Mouse (Mus musculus) kidney, postnatal 0 days (tissue): ENCODE data around the gene Cracr2b. TPM values are rescaled to one million over a fixed set of nuclear protein-coding genes. Genes with fewer than 3 reads are reported as not detected.

Experiments used
- ATAC-seq: fragments of 200-750 bp; cut with Nextera tagmentation; replicated peaks from 2 replicates; pipeline ENCODE4 v1.8.0; 2017; ENCODE audit warnings: low read depth, moderate number of reproducible peaks, moderate TSS enrichment, moderate library complexity; ENCODE audit not compliant: low FRiP score
- DNase-seq: peaks from one replicate; pipeline ENCODE4 v3.0.0-alpha.2; 2016; ENCODE audit warnings: low spot score
- H3K27ac ChIP-seq: fragments of 300-500 bp; sonication (generic); 2 replicates; pipeline ENCODE4 v1.5.1; 2014; ENCODE audit warnings: mild to moderate bottlenecking
- H3K27me3 ChIP-seq: fragments of 300-500 bp; sonication (generic); 2 replicates; pipeline ENCODE4 v1.6.1; 2014; ENCODE audit warnings: low read length, mixed read lengths; ENCODE audit not compliant: insufficient read depth
- H3K36me3 ChIP-seq: fragments of 300-500 bp; sonication (generic); 2 replicates; pipeline ENCODE4 v1.6.1; 2014; ENCODE audit warnings: low read length, mixed read lengths; ENCODE audit not compliant: insufficient read depth
- H3K4me1 ChIP-seq: fragments of 300-500 bp; sonication (generic); replicated peaks from 2 replicates; pipeline ENCODE4 v1.6.1; 2014; ENCODE audit warnings: antibody characterized with exemption, low read length, mixed read lengths; ENCODE audit not compliant: insufficient read depth
- H3K4me2 ChIP-seq: fragments of 300-500 bp; sonication (generic); 2 replicates; pipeline ENCODE4 v1.6.1; 2014; ENCODE audit warnings: mild to moderate bottlenecking, low read length, moderate library complexity, mixed read lengths
- H3K4me3 ChIP-seq: fragments of 300-500 bp; sonication (generic); replicated peaks from 2 replicates; pipeline ENCODE4 v1.5.1; 2014; ENCODE audit warnings: low read depth, low read length
- H3K9ac ChIP-seq: fragments of 300-500 bp; sonication (generic); 2 replicates; pipeline ENCODE4 v1.6.1; 2014; ENCODE audit warnings: low read depth, low read length
- H3K9me3 ChIP-seq: fragments of 300-500 bp; sonication (generic); replicated peaks from 2 replicates; pipeline ENCODE4 v1.6.1; 2016; ENCODE audit warnings: low read length, inconsistent platforms, mixed read lengths
- CTCF ChIP-seq: IDR thresholded peaks from 2 replicates; pipeline ENCODE4 v1.5.1; 2016; ENCODE audit warnings: antibody characterized with exemption, low read depth, mild to moderate bottlenecking, moderate library complexity
- WGBS: fragments of 180-500 bp; shearing (Covaris S2); extraction: QIAGEN DNeasy Blood & Tissue Kit; methylation state at CpG from one replicate; pipeline ENCODE4 v1.1.7; 2014; 5-methylcytosine and 5-hydroxymethylcytosine counted together
- polyA plus RNA-seq: library from polyadenylated mRNA; unstranded; fragments of >200 nt; fragmentation: Nextera tagmentation; extraction: Ambion mirVana; gene quantifications from 2 replicates; pipeline ENCODE4 v1.2.1, GENCODE M21; 2015

Gene Cracr2b
- polyA plus RNA-seq, 1 experiment from 2014 or later: 16.1 TPM

DNA sequence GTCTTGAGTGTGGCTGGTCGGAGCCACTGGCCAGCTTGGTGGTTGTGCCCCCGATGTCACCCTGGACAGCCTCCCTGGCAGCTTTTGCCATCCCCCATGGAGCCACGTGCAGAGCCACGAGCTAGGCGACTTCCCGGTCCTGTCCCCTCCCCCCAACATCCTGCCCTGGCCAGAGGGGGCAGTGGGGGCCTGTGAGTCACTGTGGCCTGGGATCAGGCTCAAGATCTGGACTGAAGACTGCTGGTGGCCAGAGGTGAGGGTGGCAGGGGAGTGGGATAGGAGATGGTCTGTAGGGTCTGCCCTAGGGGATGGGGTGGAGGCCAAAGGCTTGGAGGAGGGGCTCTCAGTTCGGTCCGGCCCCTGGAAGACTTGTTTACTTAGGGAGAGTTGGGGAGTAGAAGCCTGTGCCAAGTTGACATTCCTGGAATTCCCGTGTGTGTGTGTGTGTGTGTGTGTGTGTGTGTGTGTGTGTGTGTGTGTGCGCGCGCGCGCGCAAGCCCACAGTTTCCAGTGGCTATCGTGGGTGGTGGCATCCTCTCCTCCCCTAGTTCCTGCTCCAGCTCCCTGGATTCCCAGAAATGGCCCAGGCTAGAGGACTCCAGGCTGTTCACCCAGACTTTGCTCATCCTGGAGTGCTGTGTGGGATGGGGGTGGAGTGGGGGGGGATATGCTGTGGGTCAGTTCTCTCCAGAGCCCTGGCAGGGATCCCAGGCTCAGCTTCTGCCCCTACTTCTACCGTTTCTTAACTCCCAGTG, 15.5 kb downstream of the Cracr2b start:
- Histone ChIP-seq H3K4me1 (peaks cover 25% of the 10 kb centered on the region), H3K27me3 (no peaks in the 10 kb centered on the region), H3K27ac (peak overlapping the region; percentile 96), H3K9ac (peak overlapping the region; percentile 88), H3K36me3 (peaks cover 5% of the 10 kb centered on the region; the same call in 1 of the 2 replicates), H3K9me3 (no peaks in the 10 kb centered on the region), H3K4me3 (peak overlapping the region; percentile 77), H3K4me2 (peak overlapping the region; percentile 97)
- peak; percentile 76 for ATAC-seq
- 0% methylated on average over 17 of the region's 17 CpGs for WGBS
- peak; percentile 92 for DNase-seq
- TF ChIP-seq CTCF: peak; percentile 59

DNA sequence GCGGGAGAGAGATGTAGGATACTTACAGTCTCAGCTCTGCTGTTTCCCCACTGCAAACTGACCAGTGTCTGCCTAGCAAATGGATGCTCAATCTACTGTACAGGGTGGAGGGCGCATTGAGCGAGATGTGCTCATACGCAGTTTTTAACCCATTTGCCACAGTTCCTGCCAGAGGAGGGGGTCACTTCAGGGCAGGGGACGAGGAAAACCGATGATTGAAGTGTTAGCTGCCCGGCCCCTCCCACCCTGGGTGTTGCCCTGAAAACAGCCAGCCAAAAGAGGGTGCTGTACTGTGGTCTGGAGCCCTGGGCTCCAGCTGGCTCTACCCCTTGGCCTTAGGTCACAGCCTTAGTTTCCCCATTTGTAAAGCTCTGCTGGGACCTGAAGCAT, 16.1 kb downstream of the Cracr2b start:
- Histone ChIP-seq H3K4me1 (peaks cover 30% of the 10 kb centered on the region), H3K4me2 (peak overlapping the region; percentile 97), H3K27me3 (no peaks in the 10 kb centered on the region), H3K27ac (peak overlapping the region; percentile 96), H3K4me3 (peak overlapping the region; percentile 77; the same call in 1 of the 2 replicates), H3K9ac (peak overlapping the region; percentile 88), H3K36me3 (0 out of 2 replicates have a peak, but pooled peaks cover 2% of the 10 kb centered on the region), H3K9me3 (no peaks in the 10 kb centered on the region)
- TF ChIP-seq CTCF: peak; percentile 20; the same call in 1 of the 2 replicates
- DNase-seq: no peak
- ATAC-seq: no peak; the same call in 1 of the 2 replicates
- WGBS: 5% methylated on average over 7 of the region's 7 CpGs

DNA sequence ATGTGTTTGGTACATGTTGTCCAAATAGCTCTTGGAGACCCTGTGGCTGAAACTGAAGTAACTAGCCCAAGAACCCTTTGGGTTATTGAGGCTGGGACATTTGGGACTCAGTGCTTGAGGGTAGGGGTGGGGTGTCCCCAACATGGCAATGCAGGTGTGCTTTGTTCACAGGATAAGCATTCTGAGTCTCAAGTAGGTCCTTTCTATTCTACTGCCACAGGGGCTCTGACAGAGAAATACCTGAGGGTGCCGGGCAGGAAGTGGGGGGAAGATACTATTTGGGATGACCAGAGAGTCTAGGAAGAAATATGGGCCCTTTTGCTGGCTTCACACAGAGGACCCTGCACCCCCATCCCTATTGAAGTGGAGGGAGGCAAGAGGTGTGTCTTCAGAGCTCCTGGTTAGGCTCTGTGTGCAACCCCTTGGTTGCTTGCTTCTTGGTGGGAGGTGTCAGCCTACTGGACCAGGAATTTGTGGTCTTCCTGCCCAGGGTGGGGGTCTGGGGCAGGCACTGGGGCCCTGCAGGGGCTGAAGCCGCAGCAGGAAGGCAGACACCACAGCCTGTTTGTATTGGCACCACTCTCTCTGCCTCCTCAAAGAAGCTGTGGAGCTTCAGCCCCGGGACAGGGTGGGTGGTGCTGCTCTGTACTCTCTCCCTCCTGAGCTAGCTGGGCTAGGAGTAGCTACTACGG, 16.8 kb downstream of the Cracr2b start:
- Histone ChIP-seq H3K4me1 (peaks cover 37% of the 10 kb centered on the region), H3K27ac (peak overlapping the region; percentile 96), H3K9ac (peak overlapping the region; percentile 88), H3K27me3 (no peaks in the 10 kb centered on the region), H3K36me3 (no peaks in the 10 kb centered on the region), H3K4me3 (no peak overlapping the region), H3K4me2 (peak overlapping the region; percentile 97), H3K9me3 (no peaks in the 10 kb centered on the region)
- ATAC-seq: no peak
- WGBS: 38% methylated on average over 4 of the region's 4 CpGs
- peak; percentile 66 for DNase-seq
- no peak for TF ChIP-seq CTCF

DNA sequence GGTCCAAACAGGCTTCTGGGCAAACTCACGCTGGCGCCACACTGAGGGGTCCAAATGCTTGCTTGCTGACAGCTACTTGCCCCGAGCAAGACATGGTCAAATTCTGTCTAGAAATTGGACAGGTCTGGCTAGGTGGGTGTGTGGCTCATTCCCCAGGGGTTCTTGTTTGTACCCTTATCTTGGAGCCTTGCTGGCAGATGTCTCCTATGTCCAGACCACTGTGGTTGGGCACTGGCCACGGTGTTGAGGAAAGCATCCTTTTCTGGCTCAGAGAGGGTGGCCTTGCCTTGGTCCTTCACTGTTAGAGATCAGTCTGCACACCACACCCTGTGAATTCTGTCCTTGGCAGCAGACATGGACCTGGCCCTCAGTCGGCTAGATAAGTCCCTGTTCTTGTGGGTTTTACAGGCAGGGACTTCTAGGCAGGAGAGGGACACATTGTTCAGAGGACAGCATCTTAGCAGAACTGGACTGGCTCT, 17.4 kb downstream of the Cracr2b start:
- H3K4me2 ChIP-seq: peak overlapping the region; percentile 97
- H3K36me3 ChIP-seq: no peaks in the 10 kb centered on the region
- no peak overlapping the region for H3K4me3 ChIP-seq
- peak overlapping the region; percentile 9; the same call in 1 of the 2 replicates for H3K9ac ChIP-seq
- ATAC-seq (no peak), DNase-seq (no peak)
- H3K27ac ChIP-seq: peak overlapping the region; percentile 96
- H3K4me1 ChIP-seq: peaks cover 39% of the 10 kb centered on the region
- no peaks in the 10 kb centered on the region for H3K27me3 ChIP-seq
- no peaks in the 10 kb centered on the region for H3K9me3 ChIP-seq
- WGBS: 69% methylated on average over 5 of the region's 5 CpGs
- no peak for TF ChIP-seq CTCF

DNA sequence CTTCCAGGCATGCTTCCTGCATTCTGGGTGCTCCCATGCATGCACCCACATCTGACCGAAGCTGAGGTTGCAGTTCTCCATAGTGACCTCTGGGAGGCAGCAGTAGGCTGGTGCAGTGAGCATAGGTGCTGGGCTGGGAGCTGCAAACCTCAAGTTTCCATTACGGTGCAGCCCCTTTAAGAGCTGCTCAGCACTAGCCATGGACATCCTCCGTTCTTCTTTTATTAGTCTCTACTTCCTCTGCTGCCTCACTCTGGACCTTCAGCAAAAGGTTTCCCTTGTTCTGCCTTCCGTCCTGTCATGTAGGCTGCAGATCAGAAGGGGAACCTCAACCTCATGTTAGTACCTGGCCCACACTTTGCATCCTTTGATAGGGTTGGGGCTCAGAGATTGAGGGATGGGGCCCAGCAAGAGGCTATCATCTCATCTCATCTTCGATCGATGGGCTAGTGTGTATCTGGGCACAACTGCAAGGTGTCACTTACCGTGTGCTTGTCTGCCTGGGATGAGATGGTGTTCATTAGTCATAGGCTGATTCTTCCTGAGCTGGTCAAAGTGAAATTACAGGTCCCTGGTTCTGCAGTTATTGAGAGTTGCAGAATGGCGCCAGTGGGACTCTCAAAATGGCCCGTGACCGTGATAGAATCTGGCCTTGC, 20.1 kb downstream of the Cracr2b start:
- ATAC-seq (no peak; the same call in 1 of the 2 replicates), DNase-seq (peak; percentile 92)
- H3K9ac ChIP-seq: no peak overlapping the region
- 8% methylated on average over 10 of the region's 10 CpGs for WGBS
- no peaks in the 10 kb centered on the region for H3K27me3 ChIP-seq
- H3K4me3 ChIP-seq: peak overlapping the region; percentile 50
- no peak overlapping the region for H3K27ac ChIP-seq
- peak; percentile 95 for TF ChIP-seq CTCF
- H3K36me3 ChIP-seq: no peaks in the 10 kb centered on the region
- peaks cover 33% of the 10 kb centered on the region for H3K4me1 ChIP-seq
- H3K9me3 ChIP-seq: no peaks in the 10 kb centered on the region
- H3K4me2 ChIP-seq: peak overlapping the region; percentile 99
